Mouse (Mus musculus): ENCODE data around the gene Gpc2. TPM values are rescaled to one million over a fixed set of nuclear protein-coding genes. Genes with fewer than 3 reads are reported as not detected.

Gene Gpc2
- polyA plus RNA-seq, 1 experiment, result 4.4 TPM

- no peak for DNase-seq (ENCODE audit: low read depth in 1 of 2, low spot score in 2 of 2)
- no peak overlapping the region for H3K4me3 ChIP-seq (ENCODE audit: extremely low read depth, insufficient read depth, insufficient read length)
- H3K36me3 ChIP-seq (ENCODE audit: control insufficient read depth, insufficient read depth, low read length), result no peaks in the 10 kb centered on the region
- no peaks in the 10 kb centered on the region for H3K4me1 ChIP-seq (ENCODE audit: control insufficient read depth, insufficient read depth, insufficient read length)
- 23% methylated on average over 2 of the region's 2 CpGs for WGBS
- no peak overlapping the region for H3K27ac ChIP-seq (ENCODE audit: insufficient read depth, low read length)
- TF ChIP-seq POLR2A (IDR thresholded peaks at IDR 0.05; ENCODE audit: low read depth, low read length) (no peak), CTCF (IDR thresholded peaks at IDR 0.05; ENCODE audit: extremely low read depth, insufficient read depth, insufficient read length, insufficient replicate concordance) (no peak)
- no peaks in the 10 kb centered on the region for H3K27me3 ChIP-seq (ENCODE audit: control insufficient read depth, insufficient read depth, low read length)
These were observed 38.3 kb downstream of the Gpc2 start for GRCm38 (mm10) chr5:138241511-138241910.

GRCm38 (mm10) chr5:138234224-138234623 is 45.6 kb downstream of the Gpc2 start:
- H3K27ac ChIP-seq (ENCODE audit: insufficient read depth, low read length), result no peak overlapping the region
- H3K27me3 ChIP-seq (ENCODE audit: control insufficient read depth, insufficient read depth, low read length), result no peaks in the 10 kb centered on the region
- no peak for DNase-seq (ENCODE audit: low read depth in 1 of 2, low spot score in 2 of 2)
- TF ChIP-seq POLR2A (IDR thresholded peaks at IDR 0.05; ENCODE audit: low read depth, low read length) (no peak), CTCF (IDR thresholded peaks at IDR 0.05; ENCODE audit: extremely low read depth, insufficient read depth, insufficient read length, insufficient replicate concordance) (no peak)
- no peak overlapping the region for H3K4me3 ChIP-seq (ENCODE audit: extremely low read depth, insufficient read depth, insufficient read length)
- no peaks in the 10 kb centered on the region for H3K4me1 ChIP-seq (ENCODE audit: control insufficient read depth, insufficient read depth, insufficient read length)
- no peaks in the 10 kb centered on the region for H3K36me3 ChIP-seq (ENCODE audit: control insufficient read depth, insufficient read depth, low read length)

- H3K27me3 ChIP-seq (ENCODE audit: control insufficient read depth, insufficient read depth, low read length), result no peaks in the 10 kb centered on the region
- TF ChIP-seq CTCF (IDR thresholded peaks at IDR 0.05; ENCODE audit: extremely low read depth, insufficient read depth, insufficient read length, insufficient replicate concordance) (no peak), POLR2A (IDR thresholded peaks at IDR 0.05; ENCODE audit: low read depth, low read length) (no peak)
- H3K36me3 ChIP-seq (ENCODE audit: control insufficient read depth, insufficient read depth, low read length), result no peaks in the 10 kb centered on the region
- no peak for DNase-seq (ENCODE audit: low read depth in 1 of 2, low spot score in 2 of 2)
- H3K27ac ChIP-seq (ENCODE audit: insufficient read depth, low read length), result no peak overlapping the region
- no peaks in the 10 kb centered on the region for H3K4me1 ChIP-seq (ENCODE audit: control insufficient read depth, insufficient read depth, insufficient read length)
- no peak overlapping the region for H3K4me3 ChIP-seq (ENCODE audit: extremely low read depth, insufficient read depth, insufficient read length)
- WGBS, result 95% methylated on average over 2 of the region's 2 CpGs
These were observed 46.0 kb downstream of the Gpc2 start for GRCm38 (mm10) chr5:138233778-138234177.

GRCm38 (mm10) chr5:138229511-138229910 is 50.3 kb downstream of the Gpc2 start:
- DNase-seq (ENCODE audit: low read depth in 1 of 2, low spot score in 2 of 2), result no peak
- 87% methylated on average over 3 of the region's 3 CpGs for WGBS
- Histone ChIP-seq H3K4me1 (ENCODE audit: control insufficient read depth, insufficient read depth, insufficient read length) (peaks cover 4% of the 10 kb centered on the region; the same call in 1 of the 2 replicates), H3K36me3 (ENCODE audit: control insufficient read depth, insufficient read depth, low read length) (no peaks in the 10 kb centered on the region), H3K27me3 (ENCODE audit: control insufficient read depth, insufficient read depth, low read length) (no peaks in the 10 kb centered on the region), H3K4me3 (ENCODE audit: extremely low read depth, insufficient read depth, insufficient read length) (no peak overlapping the region), H3K27ac (ENCODE audit: insufficient read depth, low read length) (no peak overlapping the region)
- no peak for TF ChIP-seq POLR2A (IDR thresholded peaks at IDR 0.05; ENCODE audit: low read depth, low read length)
- no peak for TF ChIP-seq CTCF (IDR thresholded peaks at IDR 0.05; ENCODE audit: extremely low read depth, insufficient read depth, insufficient read length, insufficient replicate concordance)

GRCm38 (mm10) chr5:138228026-138228425 is 51.8 kb downstream of the Gpc2 start:
- Histone ChIP-seq H3K4me1 (ENCODE audit: control insufficient read depth, insufficient read depth, insufficient read length) (peaks cover 4% of the 10 kb centered on the region; the same call in 1 of the 2 replicates), H3K36me3 (ENCODE audit: control insufficient read depth, insufficient read depth, low read length) (no peaks in the 10 kb centered on the region), H3K27me3 (ENCODE audit: control insufficient read depth, insufficient read depth, low read length) (no peaks in the 10 kb centered on the region), H3K4me3 (ENCODE audit: extremely low read depth, insufficient read depth, insufficient read length) (no peak overlapping the region), H3K27ac (ENCODE audit: insufficient read depth, low read length) (no peak overlapping the region)
- TF ChIP-seq CTCF (IDR thresholded peaks at IDR 0.05; ENCODE audit: extremely low read depth, insufficient read depth, insufficient read length, insufficient replicate concordance) (peak; percentile 29; the same call in 1 of the 2 replicates), POLR2A (IDR thresholded peaks at IDR 0.05; ENCODE audit: low read depth, low read length) (no peak)
- peak; percentile 7 to 57 for DNase-seq (ENCODE audit: low read depth in 1 of 2, low spot score in 2 of 2)
- whole genome bisulfite sequencing, result 38% methylated on average over 3 of the region's 3 CpGs

- 7% methylated on average over 2 of the region's 2 CpGs for WGBS
- H3K27me3 ChIP-seq (ENCODE audit: control insufficient read depth, insufficient read depth, low read length), result no peaks in the 10 kb centered on the region
- H3K36me3 ChIP-seq (ENCODE audit: control insufficient read depth, insufficient read depth, low read length), result no peaks in the 10 kb centered on the region
- no peak overlapping the region for H3K4me3 ChIP-seq (ENCODE audit: extremely low read depth, insufficient read depth, insufficient read length)
- H3K27ac ChIP-seq (ENCODE audit: insufficient read depth, low read length), result no peak overlapping the region
- DNase-seq (ENCODE audit: low read depth in 1 of 2, low spot score in 2 of 2), result peak in 1 of 2 experiments; percentile 5
- peaks cover 4% of the 10 kb centered on the region; the same call in 1 of the 2 replicates for H3K4me1 ChIP-seq (ENCODE audit: control insufficient read depth, insufficient read depth, insufficient read length)
- TF ChIP-seq CTCF (IDR thresholded peaks at IDR 0.05; ENCODE audit: extremely low read depth, insufficient read depth, insufficient read length, insufficient replicate concordance) (no peak), POLR2A (IDR thresholded peaks at IDR 0.05; ENCODE audit: low read depth, low read length) (no peak)
These were observed 52.4 kb downstream of the Gpc2 start for GRCm38 (mm10) chr5:138227367-138227766.

- no peak overlapping the region for H3K4me3 ChIP-seq (ENCODE audit: extremely low read depth, insufficient read depth, insufficient read length)
- WGBS, result 17% methylated on average over 4 of the region's 4 CpGs
- H3K36me3 ChIP-seq (ENCODE audit: control insufficient read depth, insufficient read depth, low read length), result no peaks in the 10 kb centered on the region
- DNase-seq (ENCODE audit: low read depth in 1 of 2, low spot score in 2 of 2), result no peak
- no peaks in the 10 kb centered on the region for H3K27me3 ChIP-seq (ENCODE audit: control insufficient read depth, insufficient read depth, low read length)
- no peak overlapping the region for H3K27ac ChIP-seq (ENCODE audit: insufficient read depth, low read length)
- H3K4me1 ChIP-seq (ENCODE audit: control insufficient read depth, insufficient read depth, insufficient read length), result peaks cover 4% of the 10 kb centered on the region; the same call in 1 of the 2 replicates
- TF ChIP-seq CTCF (IDR thresholded peaks at IDR 0.05; ENCODE audit: extremely low read depth, insufficient read depth, insufficient read length, insufficient replicate concordance) (no peak), POLR2A (IDR thresholded peaks at IDR 0.05; ENCODE audit: low read depth, low read length) (no peak)
These were observed 53.3 kb downstream of the Gpc2 start for GRCm38 (mm10) chr5:138226491-138226890.
